Mouse (Mus musculus) brain, embryonic 14.5 days (tissue): ENCODE results near the gene Cfhr2.

Experiments used
- CTCF ChIP-seq: fragments of 200-500 bp; IDR thresholded peaks from 2 replicates; pipeline ENCODE4 v1.5.1; 2012; ENCODE audit warnings: inconsistent platforms, mild to moderate bottlenecking, moderate library complexity, borderline replicate concordance; ENCODE audit not compliant: insufficient read depth, insufficient read length; ENCODE audit errors: extremely low read depth
- POLR2A ChIP-seq: fragments of 200-500 bp; IDR thresholded peaks from 2 replicates; pipeline ENCODE4 v1.6.1; 2012; ENCODE audit warnings: mild to moderate bottlenecking, inconsistent platforms, borderline replicate concordance; ENCODE audit not compliant: poor library complexity, insufficient read depth, insufficient read length, severe bottlenecking; ENCODE audit errors: extremely low read depth

DNA sequence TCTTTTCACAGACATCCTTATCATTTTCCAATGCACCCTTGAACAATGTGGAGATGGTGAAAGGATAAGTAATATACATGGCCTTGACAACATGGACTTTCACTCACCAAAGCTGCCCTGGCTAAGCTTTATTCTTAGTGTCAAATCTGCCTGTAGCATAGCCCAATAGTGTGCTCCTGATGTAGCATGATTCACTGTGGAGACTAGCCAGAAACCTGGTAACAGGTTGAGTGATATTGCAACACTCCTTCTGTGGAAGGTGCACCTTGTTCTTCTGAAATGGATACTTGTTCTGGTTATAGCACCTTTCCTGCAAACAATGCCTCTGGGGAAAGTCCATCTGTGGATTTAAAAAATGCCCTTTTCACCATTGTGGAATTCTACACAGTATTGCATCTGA is 1.7 kb upstream of the Cfhr2 start:
- TF ChIP-seq CTCF, result no peak
- no peak for TF ChIP-seq POLR2A
